Mouse (Mus musculus) bone marrow, adult 2 months (tissue): ENCODE measurements around the gene Tenm4. TPM values are rescaled to one million over a fixed set of nuclear protein-coding genes. Genes with fewer than 3 reads are reported as not detected.

Experiments
- H3K27ac ChIP-seq: fragments of 200-500 bp; 2 replicates; pipeline ENCODE4 v1.5.1; 2012; ENCODE audit warnings: low read depth, mild to moderate bottlenecking, control low read depth, inconsistent platforms, low read length; ENCODE audit not compliant: control insufficient read depth, poor library complexity, insufficient read depth
- H3K4me1 ChIP-seq: fragments of 200-500 bp; 2 replicates; pipeline ENCODE4 v1.6.1; 2011; ENCODE audit warnings: low read length; ENCODE audit not compliant: control insufficient read depth, insufficient read depth
- H3K4me3 ChIP-seq: fragments of 200-500 bp; replicated peaks from 2 replicates; pipeline ENCODE3; 2011; ENCODE audit warnings: mild to moderate bottlenecking, low read depth, low read length, control low read depth; ENCODE audit not compliant: control insufficient read depth
- CTCF ChIP-seq: fragments of 200-500 bp; IDR thresholded peaks from 2 replicates; pipeline ENCODE4 v1.5.1; 2011; ENCODE audit warnings: low read length, control low read depth; ENCODE audit not compliant: control insufficient read depth, insufficient read depth
- POLR2A ChIP-seq: fragments of 200-500 bp; IDR thresholded peaks from 2 replicates; pipeline ENCODE4 v1.6.1; 2011; ENCODE audit warnings: low read depth, mild to moderate bottlenecking, control low read depth, low read length, borderline replicate concordance; ENCODE audit not compliant: control insufficient read depth
- WGBS: fragments of 180-500 bp; shearing (Covaris S2); methylation state at CpG from one replicate; pipeline ENCODE4 v1.1.7; 2018; 5-methylcytosine and 5-hydroxymethylcytosine counted together
- polyA plus RNA-seq: library from polyadenylated mRNA; stranded (reverse); fragments of >200 nt; gene quantifications from 2 replicates; pipeline ENCODE4 v1.2.4, GENCODE M21; 2011; ENCODE audit warnings: low replicate concordance; ENCODE audit not compliant: missing spikeins, insufficient read depth, insufficient read length

Gene Tenm4
- polyA plus RNA-seq, 1 experiment, result 1.3 TPM

- Histone ChIP-seq H3K4me1 (no peaks in the 10 kb centered on the region), H3K4me3 (no peak overlapping the region), H3K27ac (no peak overlapping the region)
- 43% methylated on average over 6 of the region's 6 CpGs for WGBS
- TF ChIP-seq CTCF (no peak), POLR2A (no peak)
Observed at GRCm38 (mm10) chr7:96383686-96384528, 212.9 kb downstream of the Tenm4 start.

- TF ChIP-seq POLR2A, result no peak
- TF ChIP-seq CTCF, result no peak
- no peak overlapping the region for H3K4me3 ChIP-seq
- no peaks in the 10 kb centered on the region for H3K4me1 ChIP-seq
- 86% methylated on average over 11 of the region's 11 CpGs for WGBS
- no peak overlapping the region for H3K27ac ChIP-seq
Observed at GRCm38 (mm10) chr7:96384726-96385500, 213.9 kb downstream of the Tenm4 start.

- Histone ChIP-seq H3K4me3 (no peak overlapping the region), H3K27ac (no peak overlapping the region), H3K4me1 (no peaks in the 10 kb centered on the region)
- TF ChIP-seq CTCF, result no peak
- no peak for TF ChIP-seq POLR2A
- 77% methylated on average over 7 of the region's 7 CpGs for WGBS
Observed at GRCm38 (mm10) chr7:96385850-96386249, 214.8 kb downstream of the Tenm4 start.

- Histone ChIP-seq H3K4me1 (no peaks in the 10 kb centered on the region), H3K4me3 (no peak overlapping the region), H3K27ac (no peak overlapping the region)
- TF ChIP-seq CTCF (no peak), POLR2A (no peak)
- WGBS, result 74% methylated on average over 6 of the region's 6 CpGs
Observed at GRCm38 (mm10) chr7:96390034-96390670, 219.1 kb downstream of the Tenm4 start.

- TF ChIP-seq POLR2A (no peak), CTCF (no peak)
- no peak overlapping the region for H3K27ac ChIP-seq
- H3K4me3 ChIP-seq, result no peak overlapping the region
- WGBS, result 78% methylated on average over 4 of the region's 4 CpGs
- no peaks in the 10 kb centered on the region for H3K4me1 ChIP-seq
Observed at GRCm38 (mm10) chr7:96390894-96391293, 219.8 kb downstream of the Tenm4 start.

GRCm38 (mm10) chr7:96391797-96392472 lies 220.9 kb downstream of the Tenm4 start:
- no peak for TF ChIP-seq POLR2A
- no peak for TF ChIP-seq CTCF
- Histone ChIP-seq H3K4me1 (no peaks in the 10 kb centered on the region), H3K4me3 (no peak overlapping the region), H3K27ac (no peak overlapping the region)
- 69% methylated on average over 6 of the region's 6 CpGs for WGBS

- TF ChIP-seq POLR2A (no peak), CTCF (no peak)
- Histone ChIP-seq H3K27ac (no peak overlapping the region), H3K4me1 (no peaks in the 10 kb centered on the region), H3K4me3 (no peak overlapping the region)
- 89% methylated on average over 2 of the region's 2 CpGs for WGBS
Observed at GRCm38 (mm10) chr7:96392600-96392999, 221.6 kb downstream of the Tenm4 start.
